Mouse (Mus musculus) midbrain, embryonic 13.5 days (tissue): ENCODE data around the gene H2-Eb1. TPM values are rescaled to one million over a fixed set of nuclear protein-coding genes. Genes with fewer than 3 reads are reported as not detected.
A peak's percentile ranks its signal among the peaks of the same experiment; 100 is the strongest.

Experiments
- ATAC-seq: fragments of 200-750 bp; cut with Nextera tagmentation; 2 replicates; pipeline ENCODE4 v1.8.0; 2017; ENCODE audit warnings: mild to moderate bottlenecking, moderate TSS enrichment, moderate library complexity
- H3K27ac ChIP-seq: fragments of 300-500 bp; sonication (generic); 2 replicates; pipeline ENCODE4 v1.5.1; 2015; ENCODE audit warnings: inconsistent platforms, mild to moderate bottlenecking, moderate library complexity
- H3K27me3 ChIP-seq: fragments of 300-500 bp; sonication (generic); 2 replicates; pipeline ENCODE4 v1.6.1; 2015; ENCODE audit warnings: mild to moderate bottlenecking, inconsistent platforms
- H3K36me3 ChIP-seq: fragments of 300-500 bp; sonication (generic); 2 replicates; pipeline ENCODE4 v1.6.1; 2015; ENCODE audit warnings: mild to moderate bottlenecking, inconsistent platforms
- H3K4me1 ChIP-seq: fragments of 300-500 bp; sonication (generic); replicated peaks from 2 replicates; pipeline ENCODE4 v1.6.1; 2015; ENCODE audit warnings: inconsistent platforms
- H3K4me2 ChIP-seq: fragments of 300-500 bp; sonication (generic); replicated peaks from 2 replicates; pipeline ENCODE4 v1.6.1; 2015; ENCODE audit warnings: moderate library complexity, mild to moderate bottlenecking, inconsistent platforms
- H3K4me3 ChIP-seq: fragments of 300-500 bp; sonication (generic); replicated peaks from 2 replicates; pipeline ENCODE4 v1.5.1; 2015; ENCODE audit warnings: mild to moderate bottlenecking, inconsistent platforms
- H3K9ac ChIP-seq: fragments of 300-500 bp; sonication (generic); replicated peaks from 2 replicates; pipeline ENCODE4 v1.6.1; 2015; ENCODE audit warnings: mild to moderate bottlenecking, inconsistent platforms
- H3K9me3 ChIP-seq: fragments of 300-500 bp; sonication (generic); 2 replicates; pipeline ENCODE4 v1.6.1; 2016; ENCODE audit warnings: mild to moderate bottlenecking, inconsistent platforms
- WGBS: fragments of 180-500 bp; shearing (Covaris S2); methylation state at CpG from one replicate; pipeline ENCODE4 v1.1.7; 2015; 5-methylcytosine and 5-hydroxymethylcytosine counted together
- polyA plus RNA-seq: library from polyadenylated mRNA; unstranded; fragments of >200 nt; fragmentation: Nextera tagmentation; extraction: Ambion mirVana; gene quantifications from 2 replicates; pipeline ENCODE4 v1.2.1, GENCODE M21; 2015

The H2-Eb1 gene
- polyA plus RNA-seq, 1 experiment from 2014 or later: 2.1 TPM

- Histone ChIP-seq H3K36me3 (no peaks in the 10 kb centered on the region), H3K9me3 (no peaks in the 10 kb centered on the region), H3K4me3 (no peak overlapping the region), H3K27ac (no peak overlapping the region), H3K4me1 (peaks cover under 1% of the 10 kb centered on the region; the same call in 1 of the 2 replicates), H3K9ac (no peak overlapping the region), H3K27me3 (peaks cover 9% of the 10 kb centered on the region), H3K4me2 (no peak overlapping the region)
- WGBS: 85% methylated on average over 2 of the region's 2 CpGs
- ATAC-seq: no peak
Observed at GRCm38 (mm10) chr17:34270230-34270629, 35.4 kb upstream of the H2-Eb1 start.

- Histone ChIP-seq H3K4me2 (no peak overlapping the region), H3K27ac (no peak overlapping the region), H3K9ac (no peak overlapping the region), H3K27me3 (peaks cover 5% of the 10 kb centered on the region; the same call in 1 of the 2 replicates), H3K4me3 (no peak overlapping the region), H3K9me3 (no peaks in the 10 kb centered on the region), H3K4me1 (no peaks in the 10 kb centered on the region), H3K36me3 (no peaks in the 10 kb centered on the region)
- no peak for ATAC-seq
- 79% methylated on average over 2 of the region's 2 CpGs for WGBS
Observed at GRCm38 (mm10) chr17:34270940-34271339, 34.7 kb upstream of the H2-Eb1 start.

- Histone ChIP-seq H3K4me3 (no peak overlapping the region), H3K4me1 (no peaks in the 10 kb centered on the region), H3K36me3 (no peaks in the 10 kb centered on the region), H3K9me3 (no peaks in the 10 kb centered on the region), H3K9ac (no peak overlapping the region), H3K27me3 (peaks cover 5% of the 10 kb centered on the region; the same call in 1 of the 2 replicates), H3K27ac (no peak overlapping the region), H3K4me2 (no peak overlapping the region)
- ATAC-seq: no peak
- WGBS: 97% methylated on average over 1 of the region's 1 CpGs
Observed at GRCm38 (mm10) chr17:34272102-34272501, 33.6 kb upstream of the H2-Eb1 start.

- Histone ChIP-seq H3K27ac (no peak overlapping the region), H3K36me3 (no peaks in the 10 kb centered on the region), H3K9me3 (no peaks in the 10 kb centered on the region), H3K4me1 (no peaks in the 10 kb centered on the region), H3K27me3 (no peaks in the 10 kb centered on the region), H3K9ac (no peak overlapping the region), H3K4me3 (no peak overlapping the region), H3K4me2 (no peak overlapping the region)
- WGBS: 94% methylated on average over 1 of the region's 1 CpGs
- no peak for ATAC-seq
Observed at GRCm38 (mm10) chr17:34280499-34281038, 25.1 kb upstream of the H2-Eb1 start.

- Histone ChIP-seq H3K4me3 (no peak overlapping the region), H3K9me3 (no peaks in the 10 kb centered on the region), H3K27ac (no peak overlapping the region), H3K27me3 (no peaks in the 10 kb centered on the region), H3K36me3 (no peaks in the 10 kb centered on the region), H3K4me2 (no peak overlapping the region), H3K4me1 (no peaks in the 10 kb centered on the region), H3K9ac (no peak overlapping the region)
- no peak for ATAC-seq
- WGBS: 71% methylated on average over 1 of the region's 1 CpGs
Observed at GRCm38 (mm10) chr17:34281836-34282235, 23.8 kb upstream of the H2-Eb1 start.

- ATAC-seq: no peak
- H3K27ac ChIP-seq: no peak overlapping the region
- 72% methylated on average over 4 of the region's 4 CpGs for WGBS
Observed at GRCm38 (mm10) chr17:34285371-34285770, 20.3 kb upstream of the H2-Eb1 start.

GRCm38 (mm10) chr17:34285848-34286247 lies 19.8 kb upstream of the H2-Eb1 start:
- Histone ChIP-seq H3K9me3 (no peaks in the 10 kb centered on the region), H3K4me1 (no peaks in the 10 kb centered on the region), H3K27me3 (no peaks in the 10 kb centered on the region), H3K36me3 (no peaks in the 10 kb centered on the region), H3K27ac (no peak overlapping the region), H3K4me2 (no peak overlapping the region), H3K9ac (no peak overlapping the region), H3K4me3 (no peak overlapping the region)
- 39% methylated on average over 4 of the region's 4 CpGs for WGBS
- no peak for ATAC-seq

More at GRCm38 (mm10) chr17:34285371-34285770, 20.3 kb upstream of the H2-Eb1 start:
- Histone ChIP-seq H3K36me3 (no peaks in the 10 kb centered on the region), H3K4me3 (no peak overlapping the region), H3K9me3 (no peaks in the 10 kb centered on the region), H3K4me1 (no peaks in the 10 kb centered on the region), H3K27me3 (no peaks in the 10 kb centered on the region), H3K9ac (no peak overlapping the region), H3K4me2 (no peak overlapping the region)

GRCm38 (mm10) chr17:34286501-34286900 lies 19.2 kb upstream of the H2-Eb1 start:
- no peak overlapping the region for H3K4me2 ChIP-seq
- 88% methylated on average over 5 of the region's 5 CpGs for WGBS

GRCm38 (mm10) chr17:34286999-34287398 lies 18.7 kb upstream of the H2-Eb1 start:
- Histone ChIP-seq H3K36me3 (no peaks in the 10 kb centered on the region), H3K27me3 (no peaks in the 10 kb centered on the region), H3K9ac (no peak overlapping the region), H3K9me3 (no peaks in the 10 kb centered on the region), H3K4me1 (no peaks in the 10 kb centered on the region), H3K4me2 (no peak overlapping the region), H3K4me3 (no peak overlapping the region), H3K27ac (no peak overlapping the region)
- ATAC-seq: no peak
- 72% methylated on average over 6 of the region's 6 CpGs for WGBS

More at GRCm38 (mm10) chr17:34286501-34286900, 19.2 kb upstream of the H2-Eb1 start:
- no peak overlapping the region for H3K9ac ChIP-seq
- no peaks in the 10 kb centered on the region for H3K36me3 ChIP-seq
- H3K27me3 ChIP-seq: no peaks in the 10 kb centered on the region
- H3K9me3 ChIP-seq: no peaks in the 10 kb centered on the region
- no peak overlapping the region for H3K4me3 ChIP-seq
- ATAC-seq: no peak
- no peak overlapping the region for H3K27ac ChIP-seq
- H3K4me1 ChIP-seq: no peaks in the 10 kb centered on the region

- 0 out of 2 replicates have a peak, but pooled peaks have one; percentile 20 for ATAC-seq
- Histone ChIP-seq H3K9ac (no peak within 1 kb of the TSS), H3K4me2 (no peak within 1 kb of the TSS), H3K4me3 (no peak within 1 kb of the TSS), H3K27ac (no peak within 1 kb of the TSS), H3K36me3 (no peaks in the 10 kb centered on the region), H3K27me3 (no peaks in the 10 kb centered on the region), H3K9me3 (no peaks in the 10 kb centered on the region), H3K4me1 (no peaks in the 10 kb centered on the region)
- 16% methylated on average over 8 of the region's 8 CpGs for WGBS
Observed at GRCm38 (mm10) chr17:34287648-34288047, 18.0 kb upstream of the H2-Eb1 start, which contains the start of gene H2-Aa. TSS of gene H2-Aa (minus strand) at chr17:34287823.

- Histone ChIP-seq H3K4me3 (no peak overlapping the region), H3K27ac (no peak overlapping the region), H3K4me2 (no peak overlapping the region), H3K27me3 (no peaks in the 10 kb centered on the region), H3K9me3 (no peaks in the 10 kb centered on the region), H3K9ac (no peak overlapping the region), H3K4me1 (no peaks in the 10 kb centered on the region), H3K36me3 (no peaks in the 10 kb centered on the region)
- WGBS: 68% methylated on average over 3 of the region's 3 CpGs
- ATAC-seq: no peak
Observed at GRCm38 (mm10) chr17:34288131-34288530, 17.5 kb upstream of the H2-Eb1 start.

- H3K9ac ChIP-seq: no peak overlapping the region
- H3K9me3 ChIP-seq: no peaks in the 10 kb centered on the region
- H3K36me3 ChIP-seq: no peaks in the 10 kb centered on the region
- peaks cover 3% of the 10 kb centered on the region; the same call in 1 of the 2 replicates for H3K27me3 ChIP-seq
- ATAC-seq: peak; percentile 93
- H3K4me2 ChIP-seq: no peak overlapping the region
- H3K4me1 ChIP-seq: no peaks in the 10 kb centered on the region; the same call in 1 of the 2 replicates
- no peak overlapping the region for H3K27ac ChIP-seq
- 14% methylated on average over 8 of the region's 8 CpGs for WGBS
- no peak overlapping the region for H3K4me3 ChIP-seq
Observed at GRCm38 (mm10) chr17:34291609-34292008, 14.1 kb upstream of the H2-Eb1 start.

GRCm38 (mm10) chr17:34292570-34292969 lies 13.1 kb upstream of the H2-Eb1 start:
- H3K4me3 ChIP-seq: no peak overlapping the region
- H3K27ac ChIP-seq: no peak overlapping the region
- no peaks in the 10 kb centered on the region for H3K36me3 ChIP-seq
- peaks cover under 1% of the 10 kb centered on the region for H3K4me1 ChIP-seq
- H3K9ac ChIP-seq: no peak overlapping the region
- WGBS: 91% methylated on average over 4 of the region's 4 CpGs
- ATAC-seq: no peak
- no peaks in the 10 kb centered on the region for H3K9me3 ChIP-seq
- peaks cover 3% of the 10 kb centered on the region; the same call in 1 of the 2 replicates for H3K27me3 ChIP-seq
- H3K4me2 ChIP-seq: no peak overlapping the region
